Mouse (Mus musculus): ENCODE data around the gene Gm10665. TPM values are rescaled to one million over a fixed set of nuclear protein-coding genes. Genes with fewer than 3 reads are reported as not detected.

The Gm10665 gene
- polyA plus RNA-seq (2012; rRNA removed), result not detected in 2 replicates

GRCm38 (mm10) chr7:22463975-22464374 lies at the start of gene Gm10665:
Gm10665 (minus strand) TSS chr7:22464075.

GRCm38 (mm10) chr7:22499578-22499977 lies 35.7 kb upstream of the Gm10665 start, which contains the start of gene Vmn1r151:
Vmn1r151 (minus strand) TSS chr7:22499678.

GRCm38 (mm10) chr7:22438129-22438528 lies 25.7 kb downstream of the Gm10665 start, which contains the start of gene Vmn1r149:
Vmn1r149 (minus strand) TSS chr7:22438229.

GRCm38 (mm10) chr7:22413283-22413682 lies 50.6 kb downstream of the Gm10665 start, which contains the start of gene Vmn1r148:
Vmn1r148 (plus strand) TSS chr7:22413583.

Other genes starting within 250 kb of the Gm10665 start
- not detected in 2 replicates for gene Gm8453, start 234.6 kb downstream of the Gm10665 start, polyA plus RNA-seq (2012; rRNA removed)
- not detected in 2 replicates for gene Gm4187, start 134.4 kb downstream of the Gm10665 start, polyA plus RNA-seq (2012; rRNA removed)
- gene Gm8660, start 93.0 kb downstream of the Gm10665 start, polyA plus RNA-seq (2012; rRNA removed), result not detected in 2 replicates
- gene Vmn1r148, start 50.5 kb downstream of the Gm10665 start, polyA plus RNA-seq (2012; rRNA removed), result not detected in 2 replicates
- not detected in 2 replicates for gene Vmn1r149, start 25.8 kb downstream of the Gm10665 start, polyA plus RNA-seq (2012; rRNA removed)
- not detected in 2 replicates for gene Vmn1r151, start 35.6 kb upstream of the Gm10665 start, polyA plus RNA-seq (2012; rRNA removed)
- not detected in 2 replicates for gene Vmn1r152, start 58.9 kb upstream of the Gm10665 start, polyA plus RNA-seq (2012; rRNA removed)
- gene Gm8677, start 70.8 kb upstream of the Gm10665 start, polyA plus RNA-seq (2012; rRNA removed), result not detected in 2 replicates
- gene Gm4201, start 101.3 kb upstream of the Gm10665 start, polyA plus RNA-seq (2012; rRNA removed), result not detected in 2 replicates
- not detected in 2 replicates for gene Gm4565, start 124.1 kb upstream of the Gm10665 start, polyA plus RNA-seq (2012; rRNA removed)
- not detected in 2 replicates for gene Vmn1r155, start 193.9 kb upstream of the Gm10665 start, polyA plus RNA-seq (2012; rRNA removed)
- not detected in 2 replicates for gene Gm8693, start 228.2 kb upstream of the Gm10665 start, polyA plus RNA-seq (2012; rRNA removed)